Mouse (Mus musculus) limb, embryonic 10.5 days (tissue): Measurements from ENCODE around the gene Cnot10. TPM values are rescaled to one million over a fixed set of nuclear protein-coding genes. Genes with fewer than 3 reads are reported as not detected.
A peak's percentile ranks its signal among the peaks of the same experiment; 100 is the strongest.

Experiments
- DNase-seq: peaks from one replicate; pipeline ENCODE4 v3.0.0-alpha.2; 2017; ENCODE audit warnings: low spot score
- H3K27ac ChIP-seq: fragments of 300-500 bp; sonication (generic); 2 replicates; pipeline ENCODE4 v1.5.1; 2016; ENCODE audit warnings: mild to moderate bottlenecking
- H3K27me3 ChIP-seq: fragments of 300-500 bp; sonication (generic); 2 replicates; pipeline ENCODE4 v1.6.1; 2016; ENCODE audit warnings: low read depth, mild to moderate bottlenecking; ENCODE audit not compliant: poor library complexity, severe bottlenecking
- H3K36me3 ChIP-seq: fragments of 300-500 bp; sonication (generic); 2 replicates; pipeline ENCODE4 v1.6.1; 2016; ENCODE audit warnings: mild to moderate bottlenecking, moderate library complexity
- H3K4me1 ChIP-seq: fragments of 300-500 bp; sonication (generic); 2 replicates; pipeline ENCODE4 v1.6.1; 2016
- H3K4me3 ChIP-seq: fragments of 300-500 bp; sonication (generic); 2 replicates; pipeline ENCODE4 v1.5.1; 2016; ENCODE audit warnings: mild to moderate bottlenecking, moderate library complexity
- H3K9me3 ChIP-seq: fragments of 300-500 bp; sonication (generic); replicated peaks from 2 replicates; pipeline ENCODE4 v1.6.1; 2016; ENCODE audit warnings: mild to moderate bottlenecking
- WGBS: fragments of 180-500 bp; shearing (Covaris S2); methylation state at CpG from one replicate; pipeline ENCODE4 v1.1.7; 2016; 5-methylcytosine and 5-hydroxymethylcytosine counted together
- polyA plus RNA-seq: library from polyadenylated mRNA; unstranded; fragments of >200 nt; fragmentation: Nextera tagmentation; extraction: Ambion mirVana; gene quantifications from 2 replicates; pipeline ENCODE4 v1.2.1, GENCODE M21; 2016

Gene Cnot10
- polyA plus RNA-seq, 1 experiment from 2014 or later, result 82.1 TPM

DNA sequence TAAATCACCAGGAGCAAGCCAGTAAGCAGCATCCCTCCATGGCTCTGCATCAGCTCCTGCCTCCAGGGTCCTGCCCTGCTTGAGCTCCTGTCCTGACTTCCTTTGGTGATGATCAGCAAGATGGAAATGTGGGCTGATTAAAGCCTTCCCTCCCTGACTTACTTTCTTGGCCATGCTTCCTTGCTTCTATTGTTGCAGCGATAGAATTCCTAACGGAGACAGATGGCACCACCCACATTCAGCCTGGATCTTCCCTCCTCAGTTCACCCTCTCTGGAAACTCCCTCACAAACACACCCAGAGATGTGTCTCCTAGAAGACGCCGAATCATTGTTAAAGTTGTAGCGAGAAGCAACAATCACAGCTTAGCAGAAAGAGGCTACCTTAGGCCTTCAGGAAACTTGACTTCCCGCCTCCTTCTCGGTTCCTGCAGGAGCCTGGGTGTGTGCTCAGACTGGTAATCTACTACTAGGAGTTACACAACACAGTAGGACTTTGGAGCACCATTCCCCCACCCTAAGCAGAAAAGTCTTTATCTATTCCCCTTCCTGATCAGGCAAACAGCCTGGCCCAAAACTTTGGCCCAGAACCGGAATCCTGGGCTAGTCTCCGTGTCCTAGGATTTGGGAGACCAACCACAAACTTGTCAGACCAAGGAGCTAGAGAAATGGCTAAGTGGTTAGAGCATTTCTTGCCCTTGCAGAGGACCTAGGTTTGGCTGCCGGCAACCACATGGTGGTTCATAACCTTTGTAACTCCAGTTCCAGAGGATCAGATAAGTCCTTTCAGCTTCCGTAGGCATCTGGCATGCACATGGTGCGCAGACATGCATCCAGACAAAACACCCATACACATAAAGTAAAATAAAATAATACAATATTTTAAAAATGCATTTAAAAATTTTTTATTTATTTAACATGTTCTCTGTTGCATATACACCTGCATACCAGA is 6.8 kb upstream of the Cnot10 start:
- Histone ChIP-seq H3K9me3 (no peaks in the 10 kb centered on the region), H3K27ac (no peak overlapping the region), H3K4me1 (no peaks in the 10 kb centered on the region), H3K27me3 (peaks cover 13% of the 10 kb centered on the region; the same call in 1 of the 2 replicates), H3K4me3 (no peak overlapping the region), H3K36me3 (no peaks in the 10 kb centered on the region)
- DNase-seq, result no peak
- whole genome bisulfite sequencing, result 93% methylated on average over 12 of the region's 12 CpGs

DNA sequence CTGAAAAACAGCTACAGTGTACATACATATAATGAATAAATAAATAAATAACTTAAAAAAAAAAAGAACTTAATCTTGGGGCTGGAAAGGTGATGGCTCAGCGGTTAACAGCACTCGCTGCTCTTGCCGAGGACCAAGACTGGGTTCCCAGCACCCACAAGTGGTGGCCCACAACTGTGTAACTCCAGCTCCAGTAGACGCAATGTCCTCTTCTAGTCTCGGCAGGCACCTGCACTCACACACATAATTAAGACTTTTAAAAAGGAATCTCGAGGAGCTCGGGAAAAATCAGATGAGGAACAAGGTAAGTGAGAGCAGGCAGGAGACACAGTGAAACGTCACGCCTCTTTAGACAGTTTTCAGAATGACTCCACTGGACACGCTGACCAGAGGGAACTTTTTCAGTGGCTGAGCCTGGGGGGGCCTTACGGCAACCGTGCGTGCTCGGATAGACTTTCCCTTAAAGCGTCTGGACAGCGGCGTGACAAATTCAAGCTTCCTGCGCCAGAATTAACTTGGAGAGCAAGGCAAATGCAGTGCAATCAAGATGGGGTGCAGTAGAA is 717 bp downstream of the Cnot10 start:
- H3K27me3 ChIP-seq, result 0 out of 2 replicates have a peak, but pooled peaks cover 9% of the 10 kb centered on the region
- no peaks in the 10 kb centered on the region for H3K9me3 ChIP-seq
- peak overlapping the region; percentile 73 for H3K4me3 ChIP-seq
- peak overlapping the region; percentile 83 for H3K27ac ChIP-seq
- peaks cover 30% of the 10 kb centered on the region for H3K36me3 ChIP-seq
- WGBS, result 16% methylated on average over 18 of the region's 18 CpGs
- H3K4me1 ChIP-seq, result peaks cover 11% of the 10 kb centered on the region
- DNase-seq, result no peak

- 92% methylated on average over 3 of the region's 3 CpGs for WGBS
- Histone ChIP-seq H3K36me3 (peaks cover 40% of the 10 kb centered on the region), H3K4me1 (peaks cover 11% of the 10 kb centered on the region), H3K27me3 (no peaks in the 10 kb centered on the region), H3K27ac (no peak overlapping the region), H3K9me3 (no peaks in the 10 kb centered on the region), H3K4me3 (no peak overlapping the region)
- no peak for DNase-seq
Measured at GRCm38 (mm10) chr9:114636751-114637150, 3.2 kb downstream of the Cnot10 start.

GRCm38 (mm10) chr9:114636150-114636549 is 3.8 kb downstream of the Cnot10 start:
- 98% methylated on average over 4 of the region's 4 CpGs for WGBS
- no peak for DNase-seq
- Histone ChIP-seq H3K4me1 (peaks cover 11% of the 10 kb centered on the region), H3K27me3 (no peaks in the 10 kb centered on the region), H3K36me3 (peaks cover 45% of the 10 kb centered on the region), H3K9me3 (no peaks in the 10 kb centered on the region), H3K4me3 (no peak overlapping the region), H3K27ac (no peak overlapping the region)

DNA sequence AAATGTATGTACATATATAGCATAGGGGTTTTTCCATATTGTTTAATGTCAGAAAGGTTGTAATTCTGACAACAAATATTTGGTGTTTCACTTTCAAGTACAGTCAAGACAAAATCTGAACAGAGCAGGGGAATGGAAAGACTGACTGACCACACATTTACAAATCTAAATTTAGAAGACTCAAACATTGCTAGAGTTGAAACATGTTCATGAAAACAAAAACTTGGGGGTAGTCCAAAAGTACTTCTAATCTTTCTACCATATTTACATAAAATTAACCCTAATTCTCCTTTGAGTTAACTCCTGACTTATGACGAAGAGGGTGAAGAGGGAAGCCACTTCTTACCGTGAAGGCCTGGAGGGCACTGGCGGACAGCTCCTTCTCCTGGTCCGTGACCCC is 7.7 kb downstream of the Cnot10 start:
- no peak overlapping the region for H3K4me3 ChIP-seq
- no peaks in the 10 kb centered on the region for H3K4me1 ChIP-seq
- no peak for DNase-seq
- no peaks in the 10 kb centered on the region for H3K27me3 ChIP-seq
- 86% methylated on average over 4 of the region's 4 CpGs for WGBS
- no peak overlapping the region for H3K27ac ChIP-seq
- H3K36me3 ChIP-seq, result peaks cover 69% of the 10 kb centered on the region
- no peaks in the 10 kb centered on the region for H3K9me3 ChIP-seq

DNA sequence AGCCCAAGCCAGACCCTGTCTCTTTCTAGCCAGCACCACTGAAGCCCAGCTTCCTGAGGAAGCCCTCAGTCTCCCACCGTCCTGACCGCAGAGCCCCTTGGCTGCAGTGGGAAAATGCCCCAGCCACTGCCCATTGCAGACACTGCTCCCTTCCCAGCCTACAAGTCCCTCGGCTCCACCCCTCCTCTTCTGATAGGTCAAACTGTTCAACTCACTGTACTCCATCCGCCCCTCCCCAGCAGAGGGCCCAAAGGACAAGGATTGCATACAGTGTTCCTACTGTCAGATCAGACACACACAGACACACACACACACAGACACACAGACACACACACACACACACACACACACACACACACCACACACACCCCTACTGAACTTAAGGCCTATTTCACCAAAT is 13.3 kb downstream of the Cnot10 start:
- H3K36me3 ChIP-seq, result peaks cover 95% of the 10 kb centered on the region

GRCm38 (mm10) chr9:114624178-114624577 is 15.8 kb downstream of the Cnot10 start:
- H3K4me1 ChIP-seq, result no peaks in the 10 kb centered on the region
- WGBS, result 96% methylated on average over 6 of the region's 6 CpGs
- peaks cover 98% of the 10 kb centered on the region for H3K36me3 ChIP-seq
- DNase-seq, result no peak
- H3K4me3 ChIP-seq, result no peak overlapping the region
- H3K27me3 ChIP-seq, result no peaks in the 10 kb centered on the region
- H3K9me3 ChIP-seq, result no peaks in the 10 kb centered on the region
- no peak overlapping the region for H3K27ac ChIP-seq

More for the DNA sequence above, 13.3 kb downstream of the Cnot10 start:
- H3K9me3 ChIP-seq, result no peaks in the 10 kb centered on the region
- no peak overlapping the region for H3K4me3 ChIP-seq
- no peaks in the 10 kb centered on the region for H3K27me3 ChIP-seq
- H3K4me1 ChIP-seq, result no peaks in the 10 kb centered on the region
- H3K27ac ChIP-seq, result no peak overlapping the region
- DNase-seq, result no peak
- 74% methylated on average over 4 of the region's 4 CpGs for WGBS

GRCm38 (mm10) chr9:114621149-114621548 is 18.8 kb downstream of the Cnot10 start:
- no peaks in the 10 kb centered on the region for H3K9me3 ChIP-seq
- no peak for DNase-seq
- no peaks in the 10 kb centered on the region for H3K4me1 ChIP-seq
- no peak overlapping the region for H3K27ac ChIP-seq
- WGBS, result 95% methylated on average over 5 of the region's 5 CpGs
- H3K36me3 ChIP-seq, result peaks cover 96% of the 10 kb centered on the region
- no peak overlapping the region for H3K4me3 ChIP-seq
- H3K27me3 ChIP-seq, result no peaks in the 10 kb centered on the region

DNA sequence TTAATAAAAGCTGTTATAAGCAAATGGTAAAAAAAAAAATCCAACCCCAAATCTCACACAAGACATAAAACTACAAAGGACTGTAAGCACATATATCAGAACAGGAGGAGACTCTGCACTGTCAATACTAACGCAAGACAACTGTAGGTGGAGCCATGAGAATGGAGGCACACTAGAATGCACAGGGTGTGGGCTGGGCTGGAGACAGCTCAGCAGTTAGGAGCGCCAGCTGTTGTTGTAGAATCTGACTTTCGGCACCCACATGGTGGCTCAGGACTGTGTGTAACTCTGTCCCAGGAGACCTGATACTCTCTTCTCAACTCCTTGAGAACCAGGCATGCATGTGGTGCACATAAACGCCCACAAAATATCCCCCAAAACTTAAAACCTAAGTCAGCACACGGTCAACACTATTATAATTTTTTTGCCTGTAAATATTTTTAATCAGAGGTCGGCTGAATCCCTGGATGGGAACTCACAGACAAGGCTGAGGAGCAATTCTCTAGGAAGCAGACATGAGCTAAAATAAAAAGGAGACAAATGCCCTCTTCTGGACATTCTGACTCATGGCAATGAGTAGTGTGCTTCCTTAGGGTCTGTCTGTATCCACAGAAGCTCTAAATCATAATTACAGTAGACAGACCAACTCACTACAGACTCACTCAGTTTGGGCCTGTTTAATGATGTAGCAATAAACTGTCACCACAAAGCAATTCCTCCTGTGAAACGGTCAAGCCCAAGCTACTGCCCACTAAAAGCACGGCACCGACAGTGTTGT is 25.6 kb downstream of the Cnot10 start:
- Histone ChIP-seq H3K27ac (no peak overlapping the region), H3K36me3 (peaks cover 93% of the 10 kb centered on the region), H3K27me3 (no peaks in the 10 kb centered on the region), H3K9me3 (no peaks in the 10 kb centered on the region), H3K4me3 (no peak overlapping the region), H3K4me1 (no peaks in the 10 kb centered on the region)
- WGBS, result 87% methylated on average over 9 of the region's 9 CpGs
- DNase-seq, result no peak

- Histone ChIP-seq H3K27ac (no peak overlapping the region), H3K27me3 (no peaks in the 10 kb centered on the region), H3K4me1 (no peaks in the 10 kb centered on the region), H3K9me3 (no peaks in the 10 kb centered on the region), H3K4me3 (no peak overlapping the region), H3K36me3 (peaks cover 93% of the 10 kb centered on the region)
- no peak for DNase-seq
- 94% methylated on average over 4 of the region's 4 CpGs for WGBS
Measured at GRCm38 (mm10) chr9:114613026-114613425, 27.0 kb downstream of the Cnot10 start.

DNA sequence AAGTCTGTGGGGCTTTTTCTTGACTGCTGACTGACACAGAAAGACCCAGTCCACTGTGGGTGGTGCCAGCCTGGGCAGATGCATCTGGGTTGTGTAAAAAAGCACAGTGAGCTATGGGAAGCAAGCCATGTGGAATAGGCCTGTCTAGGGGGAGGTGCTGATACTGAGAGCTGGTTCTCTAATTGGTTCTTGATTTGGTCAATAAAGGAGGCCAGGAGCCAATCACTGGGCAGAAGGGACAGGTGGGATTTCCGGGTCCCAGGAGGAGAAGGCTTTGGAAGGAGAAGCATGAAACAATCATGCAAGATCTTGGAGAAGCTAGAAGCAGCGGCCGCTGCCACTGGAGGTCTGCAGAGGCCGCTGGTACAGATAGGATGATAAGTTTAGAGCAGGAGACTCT is 27.4 kb downstream of the Cnot10 start:
- Histone ChIP-seq H3K36me3 (peaks cover 93% of the 10 kb centered on the region), H3K9me3 (no peaks in the 10 kb centered on the region), H3K4me1 (no peaks in the 10 kb centered on the region), H3K27ac (no peak overlapping the region), H3K4me3 (no peak overlapping the region), H3K27me3 (no peaks in the 10 kb centered on the region)
- no peak for DNase-seq
- WGBS, result 93% methylated on average over 4 of the region's 4 CpGs

- DNase-seq, result no peak
- H3K27me3 ChIP-seq, result no peaks in the 10 kb centered on the region
- no peaks in the 10 kb centered on the region for H3K4me1 ChIP-seq
- no peak overlapping the region for H3K27ac ChIP-seq
- H3K9me3 ChIP-seq, result no peaks in the 10 kb centered on the region
- no peak overlapping the region for H3K4me3 ChIP-seq
- H3K36me3 ChIP-seq, result peaks cover 96% of the 10 kb centered on the region
- WGBS, result 93% methylated on average over 3 of the region's 3 CpGs
Measured at GRCm38 (mm10) chr9:114610266-114610665, 29.7 kb downstream of the Cnot10 start.
